Mouse (Mus musculus): ENCODE measurements at regions not wholly inside any gene's neighbourhood (a gene's known extent, or its start where the extent isn't known, plus 50 kb on each side); places are given as distances from the start of the nearest gene placed in this dataset.

GRCm38 (mm10) chr2:169445877-169446276 lies 141.7 kb downstream of the Gm11011 start:
- Histone ChIP-seq H3K36me3 (no peaks in the 10 kb centered on the region), H3K9ac (no peak overlapping the region), H3K9me3 (replicated peaks) (peaks cover 15% of the 10 kb centered on the region; the same call in 1 of the 2 replicates), H3K4me1 (no peaks in the 10 kb centered on the region), H3K4me3 (no peak overlapping the region), H3K4me2 (no peak overlapping the region), H3K27ac (no peak overlapping the region), H3K27me3 (replicated peaks) (no peaks in the 10 kb centered on the region)
- WGBS (ENCODE audit: insufficient replicate concordance) = 62% methylated on average over 5 of the region's 5 CpGs
- ATAC-seq = no peak

- WGBS (ENCODE audit: insufficient replicate concordance) = 78% methylated on average over 12 of the region's 12 CpGs
- no peak overlapping the region for H3K27ac ChIP-seq
- no peak overlapping the region for H3K4me2 ChIP-seq
- no peak overlapping the region for H3K9ac ChIP-seq
- H3K4me3 ChIP-seq = no peak overlapping the region
- no peak for ATAC-seq
- no peaks in the 10 kb centered on the region for H3K4me1 ChIP-seq
- peaks cover 16% of the 10 kb centered on the region; the same call in 1 of the 2 replicates for H3K9me3 ChIP-seq (replicated peaks)
- H3K36me3 ChIP-seq = no peaks in the 10 kb centered on the region
- H3K27me3 ChIP-seq (replicated peaks) = no peaks in the 10 kb centered on the region
These were observed 142.2 kb downstream of the Gm11011 start for GRCm38 (mm10) chr2:169445371-169445770.

- Histone ChIP-seq H3K27ac (no peak overlapping the region), H3K4me1 (no peaks in the 10 kb centered on the region), H3K9me3 (replicated peaks) (peaks cover 16% of the 10 kb centered on the region; the same call in 1 of the 2 replicates), H3K4me2 (no peak overlapping the region), H3K9ac (no peak overlapping the region), H3K4me3 (no peak overlapping the region), H3K27me3 (replicated peaks) (no peaks in the 10 kb centered on the region), H3K36me3 (no peaks in the 10 kb centered on the region)
- ATAC-seq = no peak
- WGBS (ENCODE audit: insufficient replicate concordance) = 68% methylated on average over 8 of the region's 8 CpGs
These were observed 144.3 kb downstream of the Gm11011 start for GRCm38 (mm10) chr2:169443271-169443670.

GRCm38 (mm10) chr2:169431516-169431915 lies 156.0 kb downstream of the Gm11011 start:
- Histone ChIP-seq H3K9me3 (replicated peaks) (peaks cover 11% of the 10 kb centered on the region; the same call in 1 of the 2 replicates), H3K9ac (no peak overlapping the region), H3K4me3 (no peak overlapping the region), H3K4me2 (no peak overlapping the region), H3K4me1 (no peaks in the 10 kb centered on the region), H3K27me3 (replicated peaks) (no peaks in the 10 kb centered on the region), H3K36me3 (no peaks in the 10 kb centered on the region), H3K27ac (no peak overlapping the region)
- no peak for ATAC-seq
- 75% methylated on average over 8 of the region's 8 CpGs for WGBS (ENCODE audit: insufficient replicate concordance)

GRCm38 (mm10) chr2:169429411-169429810 lies 158.1 kb downstream of the Gm11011 start:
- Histone ChIP-seq H3K4me2 (no peak overlapping the region), H3K9ac (no peak overlapping the region), H3K36me3 (no peaks in the 10 kb centered on the region), H3K9me3 (replicated peaks) (peaks cover 11% of the 10 kb centered on the region; the same call in 1 of the 2 replicates), H3K27me3 (replicated peaks) (no peaks in the 10 kb centered on the region), H3K4me1 (no peaks in the 10 kb centered on the region), H3K4me3 (no peak overlapping the region), H3K27ac (no peak overlapping the region)
- 64% methylated on average over 7 of the region's 7 CpGs for WGBS (ENCODE audit: insufficient replicate concordance)
- no peak for ATAC-seq

- WGBS (ENCODE audit: insufficient replicate concordance) = 64% methylated on average over 12 of the region's 12 CpGs
- no peak for ATAC-seq
These were observed 163.2 kb downstream of the Gm11011 start for GRCm38 (mm10) chr2:169424166-169424920.

GRCm38 (mm10) chr2:169412361-169412760 lies 175.2 kb downstream of the Gm11011 start:
- H3K4me2 ChIP-seq = no peak overlapping the region
- no peak overlapping the region for H3K9ac ChIP-seq
- no peaks in the 10 kb centered on the region for H3K27me3 ChIP-seq (replicated peaks)
- H3K4me3 ChIP-seq = no peak overlapping the region
- no peak overlapping the region for H3K27ac ChIP-seq
- 54% methylated on average over 6 of the region's 6 CpGs for WGBS (ENCODE audit: insufficient replicate concordance)
- no peaks in the 10 kb centered on the region for H3K36me3 ChIP-seq
- ATAC-seq = no peak
- no peaks in the 10 kb centered on the region for H3K4me1 ChIP-seq
- H3K9me3 ChIP-seq (replicated peaks) = peaks cover 13% of the 10 kb centered on the region

More at GRCm38 (mm10) chr2:169424166-169424920, 163.2 kb downstream of the Gm11011 start:
- Histone ChIP-seq H3K9me3 (replicated peaks) (no peaks in the 10 kb centered on the region), H3K27ac (no peak overlapping the region), H3K36me3 (no peaks in the 10 kb centered on the region), H3K27me3 (replicated peaks) (no peaks in the 10 kb centered on the region), H3K4me3 (no peak overlapping the region), H3K9ac (no peak overlapping the region), H3K4me2 (no peak overlapping the region), H3K4me1 (no peaks in the 10 kb centered on the region)

- ATAC-seq = no peak
- 42% methylated on average over 3 of the region's 3 CpGs for WGBS (ENCODE audit: insufficient replicate concordance)
These were observed 177.5 kb downstream of the Gm11011 start for GRCm38 (mm10) chr2:169410080-169410479.

GRCm38 (mm10) chr2:169404908-169405690 lies 182.4 kb downstream of the Gm11011 start:
- peaks cover 23% of the 10 kb centered on the region; the same call in 1 of the 2 replicates for H3K9me3 ChIP-seq (replicated peaks)
- WGBS (ENCODE audit: insufficient replicate concordance) = 32% methylated on average over 6 of the region's 6 CpGs

More at GRCm38 (mm10) chr2:169410080-169410479, 177.5 kb downstream of the Gm11011 start:
- Histone ChIP-seq H3K4me1 (no peaks in the 10 kb centered on the region), H3K27ac (no peak overlapping the region), H3K36me3 (no peaks in the 10 kb centered on the region), H3K4me3 (no peak overlapping the region), H3K27me3 (replicated peaks) (no peaks in the 10 kb centered on the region), H3K9ac (no peak overlapping the region), H3K9me3 (replicated peaks) (peaks cover 25% of the 10 kb centered on the region), H3K4me2 (no peak overlapping the region)

GRCm38 (mm10) chr2:169397758-169398157 lies 189.8 kb downstream of the Gm11011 start:
- H3K4me3 ChIP-seq = no peak overlapping the region
- WGBS (ENCODE audit: insufficient replicate concordance) = 65% methylated on average over 6 of the region's 6 CpGs
- no peaks in the 10 kb centered on the region for H3K27me3 ChIP-seq (replicated peaks)
- no peaks in the 10 kb centered on the region for H3K4me1 ChIP-seq
- 0 out of 2 replicates have a peak, but pooled peaks cover 4% of the 10 kb centered on the region for H3K9me3 ChIP-seq (replicated peaks)
- H3K27ac ChIP-seq = no peak overlapping the region
- no peak overlapping the region for H3K9ac ChIP-seq
- no peaks in the 10 kb centered on the region for H3K36me3 ChIP-seq
- H3K4me2 ChIP-seq = no peak overlapping the region
- no peak for ATAC-seq

More at GRCm38 (mm10) chr2:169404908-169405690, 182.4 kb downstream of the Gm11011 start:
- Histone ChIP-seq H3K4me3 (no peak overlapping the region), H3K27ac (no peak overlapping the region), H3K4me2 (no peak overlapping the region), H3K9ac (no peak overlapping the region), H3K36me3 (no peaks in the 10 kb centered on the region), H3K27me3 (replicated peaks) (no peaks in the 10 kb centered on the region), H3K4me1 (no peaks in the 10 kb centered on the region)
- no peak for ATAC-seq

- Histone ChIP-seq H3K36me3 (no peaks in the 10 kb centered on the region), H3K4me2 (no peak overlapping the region), H3K9me3 (replicated peaks) (0 out of 2 replicates have a peak, but pooled peaks cover 4% of the 10 kb centered on the region), H3K4me1 (no peaks in the 10 kb centered on the region), H3K27me3 (replicated peaks) (no peaks in the 10 kb centered on the region), H3K27ac (no peak overlapping the region), H3K4me3 (no peak overlapping the region), H3K9ac (no peak overlapping the region)
- no peak for ATAC-seq
- WGBS (ENCODE audit: insufficient replicate concordance) = 56% methylated on average over 4 of the region's 4 CpGs
These were observed 190.5 kb downstream of the Gm11011 start for GRCm38 (mm10) chr2:169397013-169397412.

- ATAC-seq = no peak
- H3K4me3 ChIP-seq = no peak overlapping the region
These were observed 191.3 kb downstream of the Gm11011 start for GRCm38 (mm10) chr2:169396294-169396693.

More at GRCm38 (mm10) chr2:169396294-169396693, 191.3 kb downstream of the Gm11011 start:
- no peaks in the 10 kb centered on the region for H3K4me1 ChIP-seq
- no peaks in the 10 kb centered on the region for H3K36me3 ChIP-seq
- H3K9me3 ChIP-seq (replicated peaks) = 0 out of 2 replicates have a peak, but pooled peaks cover 2% of the 10 kb centered on the region
- 63% methylated on average over 4 of the region's 4 CpGs for WGBS (ENCODE audit: insufficient replicate concordance)
- H3K9ac ChIP-seq = no peak overlapping the region
- no peaks in the 10 kb centered on the region for H3K27me3 ChIP-seq (replicated peaks)
- H3K4me2 ChIP-seq = no peak overlapping the region
- H3K27ac ChIP-seq = no peak overlapping the region

All from liver, embryonic 12.5 days (tissue).